ENCODE assay signal across 9 mouse cellular contexts in the genomic region with DNA sequence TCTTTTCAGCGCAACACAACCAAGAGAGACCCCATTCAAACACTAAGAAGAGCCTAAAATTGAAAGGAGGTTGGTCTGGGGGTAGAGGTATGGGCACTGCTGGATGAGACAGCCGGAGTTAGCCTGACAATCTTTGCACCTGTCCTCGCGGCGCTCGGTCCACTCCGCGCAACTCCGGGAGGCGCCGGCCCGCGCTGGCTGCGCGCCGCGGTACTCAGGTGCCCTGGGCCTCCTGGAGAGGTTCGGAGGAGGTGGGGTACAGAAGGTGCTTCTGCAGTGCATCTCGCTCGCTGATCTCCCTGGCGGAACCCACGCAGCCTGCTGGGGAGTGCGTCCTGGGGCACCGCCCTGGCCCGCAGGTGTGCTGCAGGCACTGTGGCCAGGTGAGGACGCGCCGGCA. TPM values are rescaled to one million over a fixed set of nuclear protein-coding genes. Genes with fewer than 3 reads are reported as not detected.
DNase-seq lines count a peak whose midpoint lies in the region; ATAC-seq and TF ChIP-seq lines count a peak whose summit lies in the region.
"Had no signal": no experiment of that assay in that cellular context is flagged by ENCODE, and none has a peak within 500 bp of the region (broad histone marks: within the 10 kb centered on the region; RNA-seq: fewer than 3 reads in every experiment).

A gene (minus strand): TSS at position 363 of the 400 bp plus-strand sequence.

- H3K27me3 ChIP-seq in heart, embryonic 12.5 days (replicated peaks), result peaks cover 17% of the 10 kb centered on the region
- H3K27me3 ChIP-seq in hindbrain, embryonic 15.5 days, result no peaks in the 10 kb centered on the region
- H3K27me3 ChIP-seq in midbrain, embryonic 12.5 days, result peaks cover 4% of the 10 kb centered on the region; the same call in 1 of the 2 replicates

- DNase-seq in heart, postnatal 4 days, result no peak
- DNase-seq in brain, embryonic 14.5 days (ENCODE audit: low read depth), result peak; percentile 34
- no peak for DNase-seq in thymus, postnatal 25 days
- no peak for DNase-seq in spleen, adult 18-20 months
- DNase-seq in heart, adult 8-10 months (ENCODE audit: low spot score), result no peak

- WGBS in heart, embryonic 12.5 days, result 2% methylated on average over 28 of the region's 28 CpGs
- under 1% methylated on average over 28 of the region's 28 CpGs for WGBS in hindbrain, embryonic 15.5 days
- 2% methylated on average over 28 of the region's 28 CpGs for WGBS in midbrain, embryonic 12.5 days

- TF ChIP-seq CTCF in brain, embryonic 14.5 days (IDR thresholded peaks at IDR 0.05; ENCODE audit: borderline replicate concordance, extremely low read depth, insufficient read depth, insufficient read length), result no peak

- no peak within 1 kb of the TSS for H3K27ac ChIP-seq in heart, embryonic 12.5 days (ENCODE audit: poor library complexity, severe bottlenecking)
- peak within 1 kb of the TSS; percentile 73 for H3K27ac ChIP-seq in hindbrain, embryonic 15.5 days (replicated peaks)
- peak within 1 kb of the TSS; percentile 76 for H3K27ac ChIP-seq in midbrain, embryonic 12.5 days (replicated peaks)

- peak within 1 kb of the TSS; percentile 90 for H3K4me2 ChIP-seq in heart, embryonic 12.5 days
- H3K4me2 ChIP-seq in hindbrain, embryonic 15.5 days, result peak within 1 kb of the TSS; percentile 96
- H3K4me2 ChIP-seq in midbrain, embryonic 12.5 days (replicated peaks), result peak within 1 kb of the TSS; percentile 96

- H3K4me1 ChIP-seq in heart, embryonic 12.5 days (replicated peaks), result peaks cover 7% of the 10 kb centered on the region
- H3K4me1 ChIP-seq in hindbrain, embryonic 15.5 days (replicated peaks), result peaks cover 14% of the 10 kb centered on the region
- peaks cover 4% of the 10 kb centered on the region; the same call in 1 of the 2 replicates for H3K4me1 ChIP-seq in midbrain, embryonic 12.5 days

- H3K36me3 ChIP-seq in heart, embryonic 12.5 days, result no peaks in the 10 kb centered on the region
- no peaks in the 10 kb centered on the region for H3K36me3 ChIP-seq in hindbrain, embryonic 15.5 days
- H3K36me3 ChIP-seq in midbrain, embryonic 12.5 days, result no peaks in the 10 kb centered on the region
- H3K36me3 ChIP-seq: G1E had no signal

- H3K4me3 ChIP-seq in heart, embryonic 12.5 days, result peak within 1 kb of the TSS; percentile 48
- H3K4me3 ChIP-seq in hindbrain, embryonic 15.5 days, result peak within 1 kb of the TSS; percentile 56
- H3K4me3 ChIP-seq in midbrain, embryonic 12.5 days, result peak within 1 kb of the TSS; percentile 50

- peak within 1 kb of the TSS; percentile 43; the same call in 1 of the 2 replicates for H3K9ac ChIP-seq in heart, embryonic 12.5 days
- peak within 1 kb of the TSS; percentile 64 for H3K9ac ChIP-seq in hindbrain, embryonic 15.5 days
- peak within 1 kb of the TSS; percentile 64 for H3K9ac ChIP-seq in midbrain, embryonic 12.5 days (replicated peaks)

- no peak for ATAC-seq in heart, embryonic 12.5 days (ENCODE audit: insufficient number of reproducible peaks, low FRiP score)
- peak; percentile 67 for ATAC-seq in hindbrain, embryonic 15.5 days (ENCODE audit: low FRiP score, low read depth)
- peak; percentile 55 for ATAC-seq in midbrain, embryonic 12.5 days (ENCODE audit: low FRiP score, low read depth)

- no peak for TF ChIP-seq POLR2A in brain, embryonic 14.5 days (IDR thresholded peaks at IDR 0.05; ENCODE audit: borderline replicate concordance, extremely low read depth, insufficient read depth, insufficient read length, poor library complexity, severe bottlenecking)

- no peaks in the 10 kb centered on the region for H3K9me3 ChIP-seq in heart, embryonic 12.5 days (replicated peaks)
- H3K9me3 ChIP-seq in hindbrain, embryonic 15.5 days, result no peaks in the 10 kb centered on the region
- no peaks in the 10 kb centered on the region for H3K9me3 ChIP-seq in midbrain, embryonic 12.5 days

RNA-seq across cellular contexts. Expression of the gene that starts here (rescaled TPM):
- 1.9 and 2.4 TPM in 2 replicates for polyA plus RNA-seq in heart, embryonic 12.5 days (2016; fragmentation: Nextera tagmentation; extraction: Ambion mirVana)
- 1 to 10 TPM; 2.3 to 2.7 TPM for total RNA-seq in heart, postnatal 4 days (2021)
- 82.0 and 104 TPM in 2 replicates for polyA plus RNA-seq in brain, embryonic 14.5 days (2012; rRNA removed)
- 141 and 143 TPM in 2 replicates for polyA plus RNA-seq in hindbrain, embryonic 15.5 days (2015; fragmentation: Nextera tagmentation; extraction: Ambion mirVana)
- 92.1 and 101 TPM in 2 replicates for polyA plus RNA-seq in midbrain, embryonic 12.5 days (2016; fragmentation: Nextera tagmentation; extraction: Ambion mirVana)
- total RNA-seq in heart, adult 8-10 months (2022), result 1 to 10 TPM in 1 of 4 experiments, under 1 TPM in 3; 0.32 to 1.7 (median 0.99) TPM
- polyA plus RNA-seq: G1E had no signal

Comparison
In these comparisons a context has a peak if more than half of its experiments do, and no peak if none do; other contexts are left out.
1. RNA of the gene that starts here (polyA plus RNA-seq): 141 to 143 TPM in hindbrain, embryonic 15.5 days, 82.0 to 104 TPM in brain, embryonic 14.5 days and 92.1 to 101 TPM in midbrain, embryonic 12.5 days; 1.9 to 2.4 TPM in heart, embryonic 12.5 days; every median in the first group is over 10 times any median in the second.
2. Peak in every context shown above with its lines, with median percentiles within 50 percentile points of each other: H3K4me2 ChIP-seq, H3K4me3 ChIP-seq and H3K9ac ChIP-seq.